Mouse (Mus musculus): ENCODE results near the gene Celsr1. TPM values are rescaled to one million over a fixed set of nuclear protein-coding genes. Genes with fewer than 3 reads are reported as not detected.

Gene Celsr1
- polyA plus RNA-seq, 1 experiment = 0.06 TPM

DNA sequence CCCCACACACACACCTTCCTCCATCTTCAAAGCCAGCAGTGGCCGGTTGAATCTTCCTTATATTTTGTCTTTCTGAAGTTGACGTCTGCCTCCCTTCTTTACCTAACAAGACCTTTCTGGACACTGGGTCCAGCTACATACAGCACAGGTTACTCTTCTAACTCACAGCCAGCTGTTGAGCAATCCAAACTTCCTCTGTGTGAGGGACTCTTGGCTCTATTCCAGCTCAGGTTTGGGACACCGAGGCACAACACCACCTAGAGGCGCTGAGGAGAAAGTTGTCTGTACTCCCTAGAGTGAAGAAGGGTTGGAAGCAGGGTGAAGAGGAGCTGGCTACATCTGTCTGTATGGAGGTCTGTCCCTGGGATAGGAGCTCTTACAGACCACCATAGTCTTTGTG is 8.8 kb upstream of the Celsr1 start:
- no peak overlapping the region for H3K4me2 ChIP-seq (ENCODE audit: low read depth)
- TF ChIP-seq POLR2A (IDR thresholded peaks at IDR 0.05; ENCODE audit: insufficient read length, low read depth) (no peak), SRF (IDR thresholded peaks at IDR 0.05; ENCODE audit: control insufficient read depth, insufficient read length, low read depth) (no peak), MAX (IDR thresholded peaks at IDR 0.05; ENCODE audit: low read depth) (no peak), USF1 (IDR thresholded peaks at IDR 0.05; ENCODE audit: low read depth) (no peak), TCF3 (IDR thresholded peaks at IDR 0.05; ENCODE audit: insufficient read length, low read depth) (no peak), POLR2AphosphoS2 (IDR thresholded peaks at IDR 0.05; ENCODE audit: insufficient read length, low read depth) (no peak), MYOD1 (IDR thresholded peaks at IDR 0.05; ENCODE audit: control insufficient read depth in 1 of 3, insufficient read length in 2 of 3, low read depth in 2 of 3) (no peak), TCF12 (IDR thresholded peaks at IDR 0.05; ENCODE audit: insufficient read depth, poor library complexity, severe bottlenecking) (no peak)
- no peaks in the 10 kb centered on the region for H3K36me3 ChIP-seq (ENCODE audit: control insufficient read depth, insufficient read depth)
- no peak overlapping the region for H3K4me3 ChIP-seq
- H3ac ChIP-seq (ENCODE audit: control insufficient read depth, insufficient read length) = no peak overlapping the region
- H3K79me2 ChIP-seq (ENCODE audit: control insufficient read depth, insufficient read depth) = no peaks in the 10 kb centered on the region
- peaks cover 40% of the 10 kb centered on the region for H3K27me3 ChIP-seq (ENCODE audit: control insufficient read depth, insufficient read depth, insufficient read length)

DNA sequence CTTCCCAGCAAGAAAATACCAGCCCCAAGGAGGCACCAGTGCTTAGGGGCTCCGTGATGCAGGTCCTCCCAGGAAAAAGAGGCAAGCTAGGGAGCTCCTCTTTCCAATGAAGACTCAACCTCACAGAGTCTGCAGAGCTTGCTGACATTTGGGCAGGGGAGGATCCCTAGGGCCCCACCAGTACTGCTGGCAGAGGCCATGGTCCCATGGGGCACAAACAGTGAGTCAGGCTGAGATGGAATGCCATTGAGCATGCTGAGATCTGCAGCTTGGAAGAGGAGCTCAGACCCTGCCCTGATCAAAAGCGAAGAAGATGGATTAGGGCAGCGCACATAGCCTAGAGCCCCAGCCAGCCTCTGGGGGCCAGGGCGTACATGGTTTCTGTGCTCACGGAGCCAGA is 7.8 kb upstream of the Celsr1 start:
- H3K4me3 ChIP-seq = no peak overlapping the region
- no peak overlapping the region for H3K4me2 ChIP-seq (ENCODE audit: low read depth)
- no peaks in the 10 kb centered on the region for H3K79me2 ChIP-seq (ENCODE audit: control insufficient read depth, insufficient read depth)
- no peaks in the 10 kb centered on the region for H3K36me3 ChIP-seq (ENCODE audit: control insufficient read depth, insufficient read depth)
- no peak for TF ChIP-seq TCF3 (IDR thresholded peaks at IDR 0.05; ENCODE audit: insufficient read length, low read depth)
- TF ChIP-seq MYOG (IDR thresholded peaks at IDR 0.05; ENCODE audit: control insufficient read depth in 1 of 3, insufficient read depth in 1 of 3, insufficient read length in 2 of 3, low read depth in 2 of 3) = no peak
- no peak for TF ChIP-seq MAX (IDR thresholded peaks at IDR 0.05; ENCODE audit: low read depth)
- no peak for TF ChIP-seq REST (IDR thresholded peaks at IDR 0.05; ENCODE audit: insufficient read depth, insufficient read length)
- TF ChIP-seq POLR2AphosphoS2 (IDR thresholded peaks at IDR 0.05; ENCODE audit: insufficient read length, low read depth) = no peak
- TF ChIP-seq CEBPB (IDR thresholded peaks at IDR 0.05; ENCODE audit: insufficient read depth, poor library complexity, severe bottlenecking) = no peak
- H3ac ChIP-seq (ENCODE audit: control insufficient read depth, insufficient read length) = no peak overlapping the region
- H3K27me3 ChIP-seq (ENCODE audit: control insufficient read depth, insufficient read depth, insufficient read length) = peaks cover 40% of the 10 kb centered on the region

GRCm38 (mm10) chr15:86038802-86039201 is 5.2 kb upstream of the Celsr1 start:
- Histone ChIP-seq H3K36me3 (ENCODE audit: control insufficient read depth, insufficient read depth) (no peaks in the 10 kb centered on the region), H3K27me3 (ENCODE audit: control insufficient read depth, insufficient read depth, insufficient read length) (peaks cover 50% of the 10 kb centered on the region), H3K4me2 (ENCODE audit: low read depth) (no peak overlapping the region), H3K79me2 (ENCODE audit: control insufficient read depth, insufficient read depth) (no peaks in the 10 kb centered on the region), H3ac (ENCODE audit: control insufficient read depth, insufficient read length) (no peak overlapping the region), H3K4me3 (no peak overlapping the region)
- no peak for TF ChIP-seq TCF3 (IDR thresholded peaks at IDR 0.05; ENCODE audit: insufficient read length, low read depth)
- no peak for TF ChIP-seq MYOD1 (IDR thresholded peaks at IDR 0.05; ENCODE audit: control insufficient read depth in 1 of 3, insufficient read length in 2 of 3, low read depth in 2 of 3)
- TF ChIP-seq E2F4 (IDR thresholded peaks at IDR 0.05; ENCODE audit: insufficient read depth) = no peak
- no peak for TF ChIP-seq USF1 (IDR thresholded peaks at IDR 0.05; ENCODE audit: low read depth)

- no peaks in the 10 kb centered on the region for H3K79me2 ChIP-seq (ENCODE audit: control insufficient read depth, insufficient read depth)
- H3K36me3 ChIP-seq (ENCODE audit: control insufficient read depth, insufficient read depth) = no peaks in the 10 kb centered on the region
- H3K4me2 ChIP-seq (ENCODE audit: low read depth) = no peak overlapping the region
- no peak for TF ChIP-seq MAX (IDR thresholded peaks at IDR 0.05; ENCODE audit: low read depth)
- no peak for TF ChIP-seq POLR2A (IDR thresholded peaks at IDR 0.05; ENCODE audit: insufficient read length, low read depth)
- no peak for TF ChIP-seq TCF12 (IDR thresholded peaks at IDR 0.05; ENCODE audit: insufficient read depth, poor library complexity, severe bottlenecking)
- TF ChIP-seq USF1 (IDR thresholded peaks at IDR 0.05; ENCODE audit: low read depth) = no peak
- TF ChIP-seq REST (IDR thresholded peaks at IDR 0.05; ENCODE audit: insufficient read depth, insufficient read length) = no peak
- TF ChIP-seq CEBPB (IDR thresholded peaks at IDR 0.05; ENCODE audit: insufficient read depth, poor library complexity, severe bottlenecking) = no peak
- no peak for TF ChIP-seq MYOG (IDR thresholded peaks at IDR 0.05; ENCODE audit: control insufficient read depth in 1 of 3, insufficient read depth in 1 of 3, insufficient read length in 2 of 3, low read depth in 2 of 3)
- no peak for TF ChIP-seq SRF (IDR thresholded peaks at IDR 0.05; ENCODE audit: control insufficient read depth, insufficient read length, low read depth)
- TF ChIP-seq MYOD1 (IDR thresholded peaks at IDR 0.05; ENCODE audit: control insufficient read depth in 1 of 3, insufficient read length in 2 of 3, low read depth in 2 of 3) = no peak
- no peak for TF ChIP-seq E2F4 (IDR thresholded peaks at IDR 0.05; ENCODE audit: insufficient read depth)
- TF ChIP-seq TCF3 (IDR thresholded peaks at IDR 0.05; ENCODE audit: insufficient read length, low read depth) = no peak
- no peak for TF ChIP-seq POLR2AphosphoS2 (IDR thresholded peaks at IDR 0.05; ENCODE audit: insufficient read length, low read depth)
- H3K27me3 ChIP-seq (ENCODE audit: control insufficient read depth, insufficient read depth, insufficient read length) = peaks cover 52% of the 10 kb centered on the region
- H3K4me3 ChIP-seq = no peak overlapping the region
- no peak overlapping the region for H3ac ChIP-seq (ENCODE audit: control insufficient read depth, insufficient read length)
Measured at GRCm38 (mm10) chr15:86035913-86036312, 2.3 kb upstream of the Celsr1 start.

DNA sequence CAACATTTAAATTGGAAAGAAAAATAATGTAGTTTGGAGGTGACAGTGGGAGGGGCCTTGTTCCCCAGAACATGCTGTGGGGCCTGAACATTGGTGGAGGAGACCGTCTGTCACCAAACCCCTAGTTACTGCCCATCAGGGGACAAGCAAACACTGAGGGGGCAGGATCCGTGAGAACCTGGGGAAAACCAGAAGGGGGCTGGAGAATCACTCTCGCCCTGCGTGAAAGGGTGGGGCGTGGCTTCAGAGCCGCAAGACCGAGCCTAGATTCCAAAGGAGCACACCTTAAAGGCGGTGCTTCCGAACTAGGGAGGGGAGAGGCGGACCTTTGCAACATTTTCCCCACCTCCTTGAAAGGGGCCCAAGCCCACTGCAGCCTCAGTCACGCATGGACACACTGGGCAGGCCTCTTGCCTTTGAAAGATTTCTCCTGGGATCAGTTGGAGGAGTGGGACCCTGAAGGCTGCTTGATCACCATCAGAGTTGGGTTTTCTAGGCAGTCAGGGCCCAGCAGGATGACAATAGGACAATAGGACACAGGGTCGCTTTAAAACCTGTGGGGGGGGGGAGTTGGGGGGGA is 1.3 kb upstream of the Celsr1 start:
- no peak overlapping the region for H3K4me3 ChIP-seq
- H3K27me3 ChIP-seq (ENCODE audit: control insufficient read depth, insufficient read depth, insufficient read length) = peaks cover 53% of the 10 kb centered on the region
- no peak overlapping the region for H3ac ChIP-seq (ENCODE audit: control insufficient read depth, insufficient read length)
- H3K79me2 ChIP-seq (ENCODE audit: control insufficient read depth, insufficient read depth) = no peaks in the 10 kb centered on the region
- TF ChIP-seq TCF12 (IDR thresholded peaks at IDR 0.05; ENCODE audit: insufficient read depth, poor library complexity, severe bottlenecking) = no peak
- TF ChIP-seq REST (IDR thresholded peaks at IDR 0.05; ENCODE audit: insufficient read depth, insufficient read length) = no peak
- no peaks in the 10 kb centered on the region for H3K36me3 ChIP-seq (ENCODE audit: control insufficient read depth, insufficient read depth)
- peak overlapping the region; percentile 27 for H3K4me2 ChIP-seq (ENCODE audit: low read depth)

Data from myocyte (in vitro differentiated cells).